Mouse (Mus musculus) thymus, adult 2 months (tissue): ENCODE measurements around the gene Gp5.

ENCODE experiments used
- CTCF ChIP-seq: fragments of 200-500 bp; IDR thresholded peaks from 2 replicates; pipeline ENCODE4 v1.5.1; 2012; ENCODE audit warnings: mild to moderate bottlenecking, control low read depth, low read length, moderate library complexity, borderline replicate concordance; ENCODE audit not compliant: control insufficient read depth, poor library complexity, insufficient read depth; ENCODE audit errors: extremely low read depth
- POLR2A ChIP-seq: fragments of 200-500 bp; IDR thresholded peaks from 2 replicates; pipeline ENCODE4 v1.6.1; 2012; ENCODE audit warnings: mild to moderate bottlenecking, low read length, control low read depth, moderate library complexity; ENCODE audit not compliant: control insufficient read depth, poor library complexity, insufficient read depth; ENCODE audit errors: extremely low read depth

- TF ChIP-seq POLR2A: no peak
- TF ChIP-seq CTCF: no peak
These were observed 3.3 kb downstream of the Gp5 start for GRCm38 (mm10) chr16:30307306-30307705.
